Mouse (Mus musculus) stomach, postnatal 0 days (tissue): ENCODE results near the gene Scn8a. TPM values are rescaled to one million over a fixed set of nuclear protein-coding genes. Genes with fewer than 3 reads are reported as not detected.
A peak's percentile ranks its signal among the peaks of the same experiment; 100 is the strongest.

ENCODE experiments used
- ATAC-seq: fragments of 200-750 bp; cut with Nextera tagmentation; 2 replicates; pipeline ENCODE4 v1.8.0; 2017; ENCODE audit not compliant: low FRiP score, low TSS enrichment
- DNase-seq: peaks from one replicate; pipeline ENCODE4 v3.0.0-alpha.2; 2016; ENCODE audit warnings: low spot score
- H3K27ac ChIP-seq: fragments of 300-500 bp; sonication (generic); replicated peaks from 2 replicates; pipeline ENCODE4 v1.5.1; 2014; ENCODE audit warnings: mild to moderate bottlenecking, control low read depth
- H3K27me3 ChIP-seq: fragments of 300-500 bp; sonication (generic); 2 replicates; pipeline ENCODE4 v1.6.1; 2014; ENCODE audit warnings: low read length; ENCODE audit not compliant: control insufficient read depth, insufficient read depth
- H3K36me3 ChIP-seq: fragments of 300-500 bp; sonication (generic); 2 replicates; pipeline ENCODE4 v1.6.1; 2014; ENCODE audit warnings: low read length, mixed read lengths; ENCODE audit not compliant: control insufficient read depth, insufficient read depth
- H3K4me1 ChIP-seq: fragments of 300-500 bp; sonication (generic); replicated peaks from 2 replicates; pipeline ENCODE4 v1.6.1; 2014; ENCODE audit warnings: antibody characterized with exemption; ENCODE audit not compliant: control insufficient read depth, insufficient read depth
- H3K4me2 ChIP-seq: fragments of 300-500 bp; sonication (generic); replicated peaks from 2 replicates; pipeline ENCODE4 v1.6.1; 2014; ENCODE audit warnings: low read depth, mild to moderate bottlenecking, control low read depth, moderate library complexity
- H3K4me3 ChIP-seq: fragments of 300-500 bp; sonication (generic); 2 replicates; pipeline ENCODE4 v1.5.1; 2014; ENCODE audit warnings: low read depth, low read length, control low read depth
- H3K9ac ChIP-seq: fragments of 300-500 bp; sonication (generic); 2 replicates; pipeline ENCODE4 v1.6.1; 2014; ENCODE audit warnings: mild to moderate bottlenecking, low read length, control low read depth, mixed read lengths
- H3K9me3 ChIP-seq: fragments of 300-500 bp; sonication (generic); 2 replicates; pipeline ENCODE4 v1.6.1; 2016; ENCODE audit warnings: low read length; ENCODE audit not compliant: control insufficient read depth
- CTCF ChIP-seq: IDR thresholded peaks from 2 replicates; pipeline ENCODE4 v1.5.1; 2016; ENCODE audit warnings: antibody characterized with exemption, low read depth, mild to moderate bottlenecking, moderate library complexity
- EP300 ChIP-seq: optimal IDR thresholded peaks from 2 replicates; pipeline ENCODE3; 2016; ENCODE audit warnings: antibody characterized with exemption
- WGBS: fragments of 180-500 bp; shearing (Covaris S2); extraction: QIAGEN DNeasy Blood & Tissue Kit; methylation state at CpG from one replicate; pipeline ENCODE4 v1.1.7; 2014; 5-methylcytosine and 5-hydroxymethylcytosine counted together
- polyA plus RNA-seq: library from polyadenylated mRNA; unstranded; fragments of >200 nt; fragmentation: Nextera tagmentation; extraction: Ambion mirVana; gene quantifications from 2 replicates; pipeline ENCODE4 v1.2.1, GENCODE M21; 2015

The Scn8a gene
- polyA plus RNA-seq, 1 experiment from 2014 or later, result 0.61 TPM

GRCm38 (mm10) chr15:100830682-100831081, 39.0 kb upstream of the Scn8a start:
- H3K9me3 ChIP-seq, result no peaks in the 10 kb centered on the region
- no peaks in the 10 kb centered on the region for H3K27me3 ChIP-seq
- 61% methylated on average over 6 of the region's 6 CpGs for WGBS
- H3K27ac ChIP-seq, result no peak overlapping the region
- TF ChIP-seq EP300 (no peak), CTCF (peak; percentile 65)
- no peak for ATAC-seq
- H3K4me3 ChIP-seq, result no peak overlapping the region
- H3K4me1 ChIP-seq, result no peaks in the 10 kb centered on the region
- no peak for DNase-seq
- H3K4me2 ChIP-seq, result no peak overlapping the region
- no peak overlapping the region for H3K9ac ChIP-seq
- H3K36me3 ChIP-seq, result no peaks in the 10 kb centered on the region

- H3K4me3 ChIP-seq, result no peak overlapping the region
- no peak overlapping the region for H3K27ac ChIP-seq
- H3K4me1 ChIP-seq, result no peaks in the 10 kb centered on the region
- DNase-seq (no peak), ATAC-seq (no peak)
- TF ChIP-seq CTCF (no peak), EP300 (no peak)
- 88% methylated on average over 8 of the region's 8 CpGs for WGBS
- no peaks in the 10 kb centered on the region for H3K9me3 ChIP-seq
- no peaks in the 10 kb centered on the region for H3K27me3 ChIP-seq
- H3K36me3 ChIP-seq, result no peaks in the 10 kb centered on the region
- no peak overlapping the region for H3K4me2 ChIP-seq
- H3K9ac ChIP-seq, result no peak overlapping the region
Measured at GRCm38 (mm10) chr15:100832144-100832543, 37.5 kb upstream of the Scn8a start.

- 37% methylated on average over 7 of the region's 7 CpGs for WGBS
- no peaks in the 10 kb centered on the region for H3K27me3 ChIP-seq
- no peak overlapping the region for H3K9ac ChIP-seq
- H3K36me3 ChIP-seq, result no peaks in the 10 kb centered on the region
- no peak overlapping the region for H3K4me2 ChIP-seq
- DNase-seq (no peak), ATAC-seq (no peak)
- no peaks in the 10 kb centered on the region for H3K9me3 ChIP-seq
- H3K4me3 ChIP-seq, result no peak overlapping the region
- TF ChIP-seq CTCF (no peak), EP300 (no peak)
- no peak overlapping the region for H3K27ac ChIP-seq
- H3K4me1 ChIP-seq, result no peaks in the 10 kb centered on the region
Measured at GRCm38 (mm10) chr15:100832784-100833183, 36.9 kb upstream of the Scn8a start.

- H3K9ac ChIP-seq, result no peak overlapping the region
- ATAC-seq (no peak), DNase-seq (no peak)
- no peak for TF ChIP-seq EP300
- no peak for TF ChIP-seq CTCF
- H3K27ac ChIP-seq, result no peak overlapping the region
- H3K4me2 ChIP-seq, result no peak overlapping the region
- no peaks in the 10 kb centered on the region for H3K4me1 ChIP-seq
- WGBS, result 84% methylated on average over 8 of the region's 8 CpGs
- no peaks in the 10 kb centered on the region for H3K9me3 ChIP-seq
- no peak overlapping the region for H3K4me3 ChIP-seq
- no peaks in the 10 kb centered on the region for H3K36me3 ChIP-seq
- H3K27me3 ChIP-seq, result no peaks in the 10 kb centered on the region
Measured at GRCm38 (mm10) chr15:100836729-100837128, 32.9 kb upstream of the Scn8a start.

GRCm38 (mm10) chr15:100838607-100839207, 31.0 kb upstream of the Scn8a start:
- H3K4me2 ChIP-seq, result no peak overlapping the region
- no peaks in the 10 kb centered on the region for H3K4me1 ChIP-seq
- H3K27ac ChIP-seq, result no peak overlapping the region
- WGBS, result 30% methylated on average over 12 of the region's 12 CpGs
- H3K4me3 ChIP-seq, result no peak overlapping the region
- H3K27me3 ChIP-seq, result no peaks in the 10 kb centered on the region
- ATAC-seq, result peak; percentile 53; the same call in 1 of the 2 replicates
- TF ChIP-seq EP300, result no peak
- peak; percentile 79 for TF ChIP-seq CTCF
- H3K9me3 ChIP-seq, result no peaks in the 10 kb centered on the region
- no peak overlapping the region for H3K9ac ChIP-seq
- DNase-seq, result peak; percentile 51
- no peaks in the 10 kb centered on the region for H3K36me3 ChIP-seq

- DNase-seq (no peak), ATAC-seq (no peak)
- Histone ChIP-seq H3K27ac (no peak overlapping the region), H3K36me3 (no peaks in the 10 kb centered on the region), H3K27me3 (no peaks in the 10 kb centered on the region), H3K4me2 (no peak overlapping the region), H3K9me3 (no peaks in the 10 kb centered on the region), H3K9ac (no peak overlapping the region), H3K4me1 (no peaks in the 10 kb centered on the region), H3K4me3 (no peak overlapping the region)
- TF ChIP-seq EP300 (no peak), CTCF (no peak)
- 71% methylated on average over 7 of the region's 7 CpGs for WGBS
Measured at GRCm38 (mm10) chr15:100844336-100844735, 25.3 kb upstream of the Scn8a start.
